Mouse (Mus musculus) Muller cell, postnatal 12 days (primary cell): ENCODE measurements around the gene Spty2d1.
"Not testable (repeated sequence)": the region's sequence is repeated elsewhere in the genome, so short reads cannot be mapped to it uniquely, and the experiment has no call there.

ENCODE experiments used
- DNase-seq: peaks from one replicate; pipeline ENCODE4 v3.0.0-alpha.2; 2015; ENCODE audit errors: inconsistent ontology term

Spty2d1 gene

DNA sequence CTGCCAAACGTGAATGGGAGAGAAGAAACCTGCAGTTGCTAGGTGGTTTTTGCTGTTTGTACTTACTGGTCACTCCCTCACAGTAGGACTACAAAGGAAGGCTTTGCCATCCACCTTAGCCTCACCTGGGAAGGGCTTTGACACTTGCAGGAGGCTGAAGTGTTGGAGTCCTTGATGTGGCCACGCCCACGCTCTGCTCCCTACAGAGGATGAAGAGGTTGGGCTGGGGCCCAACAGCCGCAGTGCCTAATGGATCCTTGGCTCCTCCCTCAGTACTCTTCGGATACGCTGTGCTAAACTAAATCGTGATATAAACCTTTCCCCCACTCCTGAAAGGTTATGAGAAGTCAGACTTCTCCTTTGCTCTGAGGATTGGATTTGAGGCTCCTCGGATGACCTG lies 12.7 kb upstream of the Spty2d1 start:
- no peak for DNase-seq

DNA sequence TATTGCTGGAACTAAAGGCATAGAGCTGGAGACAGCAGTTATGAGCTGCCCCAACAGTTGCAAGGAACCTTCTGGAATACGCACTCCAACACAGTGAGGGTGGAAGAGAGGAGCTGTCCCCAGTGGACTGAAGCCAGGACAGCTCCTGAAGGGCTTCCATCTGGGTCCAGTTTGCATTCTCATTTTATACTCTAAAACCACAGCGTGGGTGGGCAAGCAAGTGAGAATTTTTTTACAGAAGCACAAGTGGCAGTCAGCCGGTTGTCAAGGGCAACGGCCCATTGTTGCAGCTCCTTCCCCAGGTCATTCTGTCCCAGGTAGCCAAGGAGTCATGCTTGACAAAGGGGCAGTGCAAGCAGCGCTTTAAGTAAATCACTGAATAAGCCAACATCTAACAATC lies 11.4 kb upstream of the Spty2d1 start:
- DNase-seq, result no peak

DNA sequence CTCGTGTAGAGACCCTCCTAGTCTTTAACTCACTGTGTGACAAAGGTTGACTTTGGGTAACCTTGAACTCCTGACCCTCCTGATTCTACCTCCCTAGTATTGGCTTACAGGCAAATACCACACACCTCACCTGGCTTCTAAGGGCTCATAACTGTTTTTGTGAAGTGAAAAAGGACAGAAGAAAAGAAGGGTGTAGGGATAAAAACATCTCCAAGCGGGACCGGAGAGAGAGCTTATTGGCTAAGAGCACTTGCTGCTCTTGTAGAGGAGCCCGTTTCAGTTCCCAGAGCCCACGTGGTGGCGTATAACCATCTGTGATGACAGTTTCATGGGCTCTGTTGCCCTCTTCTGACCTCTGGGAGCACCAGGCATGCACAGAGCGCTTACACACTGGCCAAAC lies 8.9 kb upstream of the Spty2d1 start:
- no peak for DNase-seq

DNA sequence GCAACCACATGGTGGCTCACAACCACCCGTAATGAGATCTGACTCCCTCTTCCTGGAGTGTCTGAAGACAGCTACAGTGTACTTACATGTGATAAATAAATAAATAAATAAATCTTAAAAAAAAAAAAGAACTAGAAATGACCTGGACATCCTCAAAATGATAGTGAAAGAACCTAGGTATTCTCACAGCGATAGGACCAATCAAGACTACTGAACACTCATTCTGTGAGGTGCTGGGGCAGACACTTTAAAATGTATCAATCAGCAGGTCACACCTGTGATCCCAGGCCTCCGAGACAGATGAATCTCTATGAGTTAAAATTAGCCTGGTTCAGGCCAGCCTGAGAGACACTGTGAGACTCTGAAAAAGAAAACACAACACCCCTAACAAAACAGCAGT lies 8.4 kb upstream of the Spty2d1 start:
- no peak for DNase-seq

DNA sequence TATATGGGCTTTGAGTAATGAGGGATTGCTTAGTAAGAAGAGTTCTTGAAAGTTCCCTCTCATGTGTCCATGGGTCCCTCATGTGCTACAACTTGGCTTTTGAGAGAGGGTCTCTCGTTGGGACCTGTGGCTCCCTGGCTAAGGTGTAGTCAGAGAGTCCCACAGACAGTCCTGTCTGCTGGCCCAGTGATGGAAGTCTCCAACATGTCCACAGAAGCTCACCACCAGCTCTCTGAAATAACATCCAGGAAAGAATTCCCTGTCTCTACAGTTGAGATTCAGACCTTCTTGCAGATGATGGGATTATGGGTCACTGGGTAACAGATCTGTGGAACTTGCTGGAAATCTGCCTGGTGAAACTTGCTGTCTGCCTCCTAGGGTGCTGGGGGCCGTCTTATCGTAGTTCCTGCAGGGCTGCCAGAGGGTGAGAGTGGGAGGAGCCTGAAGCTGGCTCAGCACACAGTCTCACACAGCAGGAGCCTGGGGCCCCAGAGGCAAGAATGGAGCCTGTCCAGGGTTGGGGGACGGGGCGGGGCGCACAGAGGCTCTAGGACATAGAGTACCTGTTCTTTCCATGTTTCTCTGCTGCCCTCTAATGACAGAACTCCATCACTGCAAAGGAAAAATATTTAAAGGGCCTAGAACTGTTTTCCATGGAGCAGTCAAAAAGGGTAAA lies 7.3 kb upstream of the Spty2d1 start:
- peak; percentile 97 for DNase-seq

DNA sequence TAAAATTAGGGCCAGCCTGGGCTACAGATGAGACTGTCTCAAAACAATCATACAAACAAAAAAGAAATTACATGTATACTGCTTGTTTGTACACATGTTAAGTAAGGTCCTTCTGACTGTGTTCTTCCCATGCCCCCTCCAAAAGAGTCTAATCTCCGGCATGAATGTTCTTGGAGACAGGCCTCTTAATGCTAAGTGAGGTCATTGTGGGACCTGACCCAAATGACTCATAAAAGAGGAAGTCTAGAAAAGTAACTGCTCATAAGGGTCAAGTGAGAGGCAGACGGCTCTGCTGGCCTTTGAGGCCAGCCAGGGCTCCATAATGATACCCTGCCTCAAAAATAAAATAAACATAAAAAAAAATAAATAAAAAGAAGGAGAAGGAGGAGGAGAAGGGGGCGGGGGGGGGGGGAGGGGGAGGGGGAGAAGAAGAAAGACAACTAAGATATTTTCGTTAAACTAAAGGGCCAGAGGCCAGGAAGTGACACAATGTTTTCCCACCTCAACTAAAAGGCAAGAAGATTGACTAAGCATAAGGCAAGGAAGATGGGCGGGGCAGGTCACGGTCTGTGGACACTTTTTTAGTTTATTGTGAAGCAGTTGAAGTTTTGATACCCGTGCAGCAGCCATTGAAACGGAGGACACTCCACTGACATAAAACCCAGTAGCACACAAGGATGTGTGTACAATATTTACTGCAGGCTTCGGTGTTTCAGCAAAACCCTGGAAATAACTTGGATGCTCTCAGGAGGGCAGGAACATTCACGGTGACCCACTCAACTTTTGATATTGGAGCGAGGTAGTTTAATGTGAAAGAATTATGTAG lies 6.6 kb upstream of the Spty2d1 start:
- DNase-seq, result peak; percentile 62

DNA sequence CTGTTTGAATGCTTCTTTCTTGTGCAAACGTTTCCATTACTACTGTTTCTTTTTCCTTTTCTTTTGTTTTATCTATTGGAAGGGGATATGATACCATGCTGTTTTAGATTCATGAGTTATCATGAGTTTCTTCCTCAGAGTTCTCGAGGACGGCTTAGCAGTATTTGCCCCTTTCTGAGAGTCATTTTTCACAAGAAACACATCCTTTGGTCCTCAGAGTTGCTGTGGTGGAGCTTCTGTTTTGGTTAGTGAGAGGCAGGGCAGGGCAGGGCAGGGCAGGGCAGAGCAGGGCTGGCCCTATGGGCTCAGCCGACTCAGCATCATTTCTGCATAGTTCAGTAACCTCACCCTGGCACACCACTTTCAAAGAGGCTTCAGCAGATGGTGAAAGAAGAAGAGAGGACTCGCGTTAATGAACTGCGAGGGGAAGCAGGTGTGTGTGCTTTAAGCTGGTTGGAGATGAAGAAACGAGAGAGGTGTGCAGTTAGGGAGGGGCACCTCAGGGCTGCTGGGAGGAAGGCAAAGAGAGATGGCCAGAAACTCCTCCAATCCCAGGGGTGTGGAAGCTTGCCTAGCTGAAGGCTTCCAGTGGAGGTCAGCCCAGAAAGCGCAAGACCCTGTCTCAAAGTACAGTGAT lies 5.0 kb upstream of the Spty2d1 start:
- no peak for DNase-seq

DNA sequence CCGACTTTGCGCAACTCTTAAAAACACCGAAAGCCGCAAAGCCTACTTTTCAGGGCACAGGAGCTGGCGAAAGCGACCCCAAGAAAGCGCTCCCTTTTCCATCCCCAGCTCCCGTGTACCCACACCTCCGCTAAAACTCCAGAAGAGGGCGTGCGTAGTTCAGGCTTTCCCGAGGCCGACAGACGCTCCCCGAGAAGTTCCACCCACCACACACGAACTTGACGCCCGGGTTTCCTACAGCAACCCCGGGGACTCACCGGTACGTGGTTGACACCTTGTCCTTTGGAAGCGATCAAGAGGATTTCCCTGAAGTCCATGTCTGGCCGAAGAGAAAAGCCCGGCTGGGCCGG lies 418 bp downstream of the Spty2d1 start:
- DNase-seq, result no peak

DNA sequence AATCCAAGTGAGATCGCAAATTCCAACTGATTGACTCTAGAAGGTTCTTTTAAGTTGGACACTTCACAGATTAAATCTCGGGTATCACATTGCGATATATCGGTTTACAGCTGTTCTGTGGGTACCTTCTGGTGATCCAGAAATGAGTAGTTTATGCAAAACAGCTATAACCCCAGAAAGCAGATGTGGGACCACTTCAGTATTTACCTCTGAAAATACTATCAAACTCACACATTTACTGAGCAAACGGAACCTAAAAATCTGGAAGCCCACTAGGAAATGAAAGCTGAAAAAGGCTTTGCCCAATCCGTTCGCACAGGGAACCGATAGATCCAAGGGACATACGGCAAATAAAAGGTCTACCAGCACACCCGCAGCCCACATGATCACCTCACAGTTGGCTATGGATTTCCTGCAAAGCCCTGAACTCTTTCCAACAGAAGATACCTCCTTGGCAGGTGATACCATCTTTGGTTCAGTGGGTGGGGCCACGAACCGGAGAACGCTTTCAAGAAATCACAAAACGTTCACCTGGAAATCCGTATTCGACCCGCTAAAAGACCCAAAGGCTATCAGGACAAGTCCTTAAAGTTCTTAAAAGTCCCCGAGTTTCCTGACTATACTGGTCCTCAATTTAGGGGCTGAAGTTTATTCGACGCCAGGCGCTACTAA lies 966 bp downstream of the Spty2d1 start:
- peak; percentile 35 for DNase-seq

DNA sequence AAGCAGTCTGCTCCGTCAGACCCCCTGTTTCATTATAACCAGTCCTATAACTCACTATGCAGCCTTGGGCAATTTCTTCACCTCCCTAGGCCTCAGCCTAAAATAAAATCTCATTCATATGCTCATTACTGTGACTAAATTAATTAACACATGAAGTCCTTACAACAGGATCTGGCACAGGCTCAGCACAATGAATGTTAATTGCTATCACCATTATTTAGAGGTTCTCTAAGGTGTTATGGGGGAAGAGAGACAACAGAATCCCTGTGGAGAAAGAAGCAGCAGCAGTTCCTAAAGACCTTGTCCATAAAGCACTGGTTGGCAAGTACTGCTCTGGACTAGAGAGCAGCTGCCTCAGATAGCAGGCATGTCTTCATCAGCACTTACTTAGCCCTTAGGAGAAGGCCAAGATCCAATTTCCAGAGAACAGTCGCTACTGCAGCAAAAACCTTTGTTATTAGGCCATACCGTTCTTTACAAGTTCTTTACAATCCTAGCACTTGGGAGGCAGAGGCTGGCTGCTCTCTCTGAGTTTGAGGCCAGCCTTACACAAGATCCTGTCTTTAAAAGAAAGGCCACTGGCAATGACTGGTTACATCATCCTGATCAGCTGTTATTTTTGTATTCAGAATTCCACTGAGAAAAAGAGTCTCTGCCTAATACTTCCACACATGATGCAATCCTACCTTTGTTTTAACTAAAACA lies 4.6 kb downstream of the Spty2d1 start:
- peak; percentile 78 for DNase-seq

DNA sequence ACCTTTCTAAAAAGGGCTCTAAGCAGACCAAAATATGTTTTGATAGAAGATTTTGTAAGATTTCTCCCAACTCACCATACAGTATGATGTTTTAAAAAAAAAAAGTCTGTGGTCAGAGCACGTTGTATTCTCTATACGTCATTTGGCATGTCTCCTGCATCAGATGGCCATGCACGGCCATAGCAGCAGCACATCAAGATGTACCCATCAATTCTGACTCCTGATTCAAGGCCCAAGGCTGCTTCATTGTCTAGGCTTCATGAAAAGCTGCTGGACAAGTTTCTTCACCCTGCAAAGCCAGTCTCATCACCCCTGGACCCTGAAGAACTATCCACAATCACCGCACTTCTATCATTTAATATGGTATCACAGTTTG lies 6.3 kb downstream of the Spty2d1 start:
- DNase-seq, result no peak

DNA sequence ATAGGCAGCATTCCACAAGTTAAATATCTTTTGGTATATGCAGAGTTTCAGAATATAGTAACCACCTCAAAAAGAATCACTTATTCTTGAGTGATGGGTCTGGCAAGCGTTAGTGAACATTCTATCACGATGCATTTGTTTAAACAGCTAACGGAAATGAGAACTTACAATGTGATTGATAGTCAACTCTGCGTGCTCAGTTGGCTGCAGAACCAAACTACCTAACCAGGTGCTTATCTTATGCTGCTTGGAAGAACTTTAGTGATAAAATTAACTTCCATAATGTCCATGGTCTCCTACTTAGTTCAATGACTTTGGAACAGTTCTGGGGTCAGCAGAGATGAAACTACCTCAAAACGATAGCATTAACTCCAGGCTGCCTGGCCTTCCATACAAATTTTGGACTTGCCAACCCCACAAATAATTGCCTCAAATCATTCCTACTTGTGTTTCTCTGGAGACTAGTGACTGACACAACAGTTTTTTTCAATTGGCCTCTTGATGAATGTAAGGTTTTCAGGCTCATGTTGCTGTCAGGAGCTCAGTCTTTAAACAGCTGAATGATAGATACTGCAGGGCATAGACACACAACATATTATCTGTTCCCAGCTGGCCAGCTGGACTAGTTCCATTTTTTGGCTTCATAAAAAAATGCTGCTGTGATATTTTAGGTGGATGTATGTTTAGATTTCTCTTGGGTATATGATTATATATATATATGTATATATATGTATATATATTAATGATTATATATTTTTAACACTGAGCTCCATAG lies 6.9 kb downstream of the Spty2d1 start:
- no peak for DNase-seq

DNA sequence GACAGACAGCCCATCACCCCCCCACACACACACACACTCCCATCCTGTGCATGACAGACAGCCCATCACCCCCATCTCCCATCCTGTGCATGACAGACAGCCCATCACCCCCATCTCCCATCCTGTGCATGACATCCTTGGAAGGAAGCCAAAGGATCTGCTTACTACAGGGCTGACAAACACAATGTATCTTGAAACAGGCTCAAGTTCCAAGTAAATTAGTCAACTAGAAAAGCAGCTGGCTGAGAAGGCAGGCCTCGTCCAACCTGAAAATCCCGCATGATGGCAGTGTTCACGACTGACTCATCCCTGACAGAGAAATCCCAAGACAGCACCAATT lies 7.6 kb downstream of the Spty2d1 start:
- peak; percentile 83 for DNase-seq

DNA sequence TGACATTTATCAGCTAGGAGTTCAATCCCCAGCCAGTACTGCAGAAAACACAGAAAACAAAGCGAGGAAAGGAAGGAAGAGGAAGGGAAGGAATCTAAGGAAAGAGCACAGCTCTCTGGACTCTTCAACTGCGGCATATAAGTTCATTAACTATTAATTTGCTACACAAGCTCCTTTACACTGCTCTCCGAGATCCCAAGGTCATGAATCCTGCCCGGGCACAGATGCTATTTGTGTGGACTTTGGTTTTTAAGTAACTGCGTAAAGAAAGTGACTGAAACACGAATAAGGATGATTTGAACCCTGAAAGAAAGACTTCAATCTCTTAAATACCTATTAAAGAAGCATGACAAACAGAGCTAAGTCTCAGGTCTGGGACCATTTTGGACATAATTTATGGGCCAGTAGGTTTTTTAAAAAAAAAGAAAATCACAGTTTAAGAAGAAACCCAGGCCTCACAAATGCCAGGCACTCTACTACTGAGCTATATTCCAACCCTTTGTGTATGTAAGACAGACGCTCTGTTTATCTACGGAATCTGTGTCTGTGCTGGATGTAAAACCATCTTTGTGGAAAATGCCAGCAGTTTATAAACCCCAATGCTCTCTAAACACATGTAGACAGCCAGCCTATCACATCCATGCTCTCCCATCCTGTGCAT lies 8.1 kb downstream of the Spty2d1 start:
- DNase-seq, result no peak

DNA sequence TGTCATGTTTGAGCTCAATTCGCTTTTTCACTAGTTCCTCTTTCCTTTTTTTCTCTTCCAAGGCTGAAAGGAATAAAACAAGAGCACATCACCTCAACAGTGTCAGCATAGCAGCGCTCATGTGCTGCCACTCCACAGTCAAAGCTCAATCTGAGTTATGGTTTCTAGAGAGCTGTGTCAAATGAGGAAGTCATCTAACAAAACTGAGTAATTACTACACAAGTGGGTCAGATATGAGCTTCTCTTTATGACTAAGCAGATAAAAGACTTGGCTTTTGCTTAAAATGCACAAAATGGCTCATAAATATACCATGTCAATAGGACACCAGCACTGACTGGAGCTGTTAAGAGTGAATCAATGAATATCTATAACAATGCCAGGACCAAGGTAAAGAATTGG lies 9.3 kb downstream of the Spty2d1 start:
- DNase-seq, result no peak

DNA sequence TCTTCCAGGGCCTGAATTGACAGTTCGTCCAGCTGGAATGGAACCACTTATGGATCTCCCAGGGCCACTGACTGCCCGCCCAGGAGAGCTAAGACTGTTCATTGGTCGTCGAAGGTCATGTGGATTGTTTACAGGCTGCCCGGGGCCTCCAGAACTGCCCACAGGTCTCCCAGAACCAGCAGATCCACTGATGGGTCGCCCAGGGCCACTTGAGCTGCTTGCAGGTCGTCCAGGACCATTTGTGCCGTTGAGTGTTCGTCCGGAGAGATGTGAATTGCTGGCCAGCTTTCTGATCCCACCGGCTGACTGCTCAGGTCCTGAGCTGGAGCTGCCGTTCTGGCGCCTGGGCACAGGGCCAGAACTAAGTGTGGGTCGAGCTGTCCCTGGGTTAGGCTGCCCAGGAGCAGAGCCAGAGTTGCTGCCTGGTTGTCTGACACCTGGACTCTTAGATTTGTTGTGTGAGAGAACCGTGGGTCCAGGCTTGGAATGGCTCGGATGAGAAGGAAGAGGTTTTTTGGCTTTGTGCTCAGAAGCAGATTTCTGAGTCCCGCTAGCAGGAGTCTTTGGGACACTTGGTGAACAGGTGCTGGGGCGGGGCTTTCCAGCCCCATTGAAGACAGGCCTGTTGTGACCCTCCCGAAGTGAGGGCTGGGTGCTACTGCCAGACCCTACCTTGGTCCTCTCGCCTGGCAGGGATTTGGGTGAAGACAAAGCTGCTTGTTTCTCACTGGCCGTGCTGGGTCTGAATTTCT lies 10.4 kb downstream of the Spty2d1 start:
- DNase-seq, result no peak

DNA sequence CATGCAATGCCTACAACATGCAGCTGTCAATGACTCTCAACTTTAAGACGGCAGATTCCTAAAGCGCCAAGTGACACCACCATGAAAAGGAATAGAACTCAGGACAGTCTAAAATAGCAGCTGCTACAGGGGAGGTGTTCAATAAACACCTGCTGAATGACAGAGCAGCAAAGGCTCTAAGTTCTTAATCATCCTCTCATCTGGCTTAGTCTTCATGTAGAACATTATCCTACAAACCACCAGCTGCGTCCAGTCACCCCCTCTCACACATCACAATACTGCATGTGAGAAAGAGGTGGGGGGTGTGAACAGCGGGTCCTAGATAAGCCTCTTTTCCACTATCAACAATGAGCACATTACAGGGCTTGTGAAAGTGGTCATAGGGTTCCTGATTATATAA lies 11.2 kb downstream of the Spty2d1 start:
- DNase-seq, result no peak

DNA sequence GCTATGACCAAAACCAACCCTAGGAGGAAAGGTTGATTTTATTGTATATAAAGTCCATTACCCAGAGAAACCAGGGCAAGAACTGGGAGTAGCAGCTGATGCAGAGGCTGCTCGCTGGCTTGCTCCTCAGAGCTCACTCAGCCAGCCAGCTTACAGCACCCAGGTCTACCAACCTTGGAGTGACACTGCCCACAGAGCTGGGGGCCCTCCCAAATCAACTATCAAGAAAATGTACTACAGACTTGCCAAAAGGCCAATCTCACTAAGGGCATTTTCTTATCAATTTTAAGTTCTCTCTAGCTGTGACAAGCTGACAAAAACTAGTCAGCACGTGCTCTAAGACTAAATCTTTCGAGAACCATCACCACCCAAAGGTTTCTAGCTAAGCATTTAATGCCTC lies 12.7 kb downstream of the Spty2d1 start:
- no peak for DNase-seq

DNA sequence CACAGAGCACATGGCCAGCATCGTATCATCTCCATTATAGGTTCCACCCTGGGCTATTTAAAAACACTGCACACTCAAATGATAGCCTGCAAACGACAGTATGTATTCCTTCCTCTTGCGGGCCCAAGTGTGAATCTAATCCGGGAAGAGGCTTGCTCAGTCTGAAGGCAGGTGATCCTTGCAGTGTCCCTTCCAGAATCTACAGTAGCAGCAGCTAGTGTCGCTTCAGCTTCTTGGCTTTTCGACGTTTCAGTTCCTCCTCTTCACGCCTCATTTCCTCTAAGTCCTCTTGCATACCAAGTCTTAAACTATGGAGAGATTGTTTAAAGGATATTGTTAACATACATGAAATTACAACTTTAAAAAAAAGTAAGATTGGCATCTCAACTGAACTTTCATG lies 15.1 kb downstream of the Spty2d1 start:
- no peak for DNase-seq

DNA sequence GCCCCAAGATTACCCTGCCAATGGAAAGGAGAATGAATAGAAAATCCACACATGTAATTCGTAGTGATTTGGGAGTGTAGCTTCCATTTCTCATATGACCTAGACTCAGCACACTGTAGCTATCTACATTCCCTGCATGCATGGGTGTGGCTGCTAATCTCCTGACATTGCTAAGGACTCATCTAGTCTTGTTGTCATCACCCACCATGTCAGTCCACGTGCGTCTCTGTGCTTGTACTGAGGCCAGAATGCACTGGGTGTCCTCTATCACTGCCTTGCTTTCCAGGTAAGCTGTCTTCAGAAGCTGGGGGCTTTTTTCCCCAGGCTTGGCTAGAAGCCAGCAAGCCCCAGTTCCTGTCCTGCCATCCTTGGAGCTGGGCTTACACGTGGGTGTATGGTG lies 18.8 kb downstream of the Spty2d1 start:
- DNase-seq, result not testable (repeated sequence)
